Mouse (Mus musculus) cerebellum, adult 18-20 months (tissue): ENCODE results near the gene Itih3.

Experiments used
- DNase-seq, 2 experiments: peaks; one replicate each; pipeline ENCODE4 v3.0.0; 2021

The Itih3 gene

GRCm38 (mm10) chr14:30923375-30924105 lies at the start of gene Itih3:
Gene Itih3, minus strand, starts transcription at chr14:30923760.
- peak; percentile 11 to 30 for DNase-seq

GRCm38 (mm10) chr14:30960366-30960765 lies 36.8 kb upstream of the Itih3 start:
- DNase-seq, result no peak

- DNase-seq, result no peak
These were observed 35.5 kb upstream of the Itih3 start for GRCm38 (mm10) chr14:30959031-30959430.

- DNase-seq, result no peak
These were observed 35.0 kb upstream of the Itih3 start for GRCm38 (mm10) chr14:30958517-30958916.

GRCm38 (mm10) chr14:30951154-30951825 lies 27.7 kb upstream of the Itih3 start, which contains the start of gene Nek4:
Gene Nek4, plus strand, starts transcription at chr14:30951377.
- peak; percentile 97 for DNase-seq

GRCm38 (mm10) chr14:30949986-30950385 lies 26.4 kb upstream of the Itih3 start:
- DNase-seq, result no peak

GRCm38 (mm10) chr14:30944745-30945144 lies 21.2 kb upstream of the Itih3 start:
- DNase-seq, result no peak

- DNase-seq, result peak; percentile 31 to 44
These were observed 20.5 kb upstream of the Itih3 start for GRCm38 (mm10) chr14:30943860-30944674.

GRCm38 (mm10) chr14:30943038-30943437 lies 19.5 kb upstream of the Itih3 start, which contains the start of gene Itih1:
Gene Itih1, minus strand, starts transcription at chr14:30943289.
- DNase-seq, result no peak

- no peak for DNase-seq
These were observed 18.7 kb upstream of the Itih3 start for GRCm38 (mm10) chr14:30942254-30942653.

- DNase-seq, result no peak
These were observed 9.8 kb upstream of the Itih3 start for GRCm38 (mm10) chr14:30933351-30933750.

GRCm38 (mm10) chr14:30930386-30930785 lies 6.8 kb upstream of the Itih3 start:
- DNase-seq, result no peak

GRCm38 (mm10) chr14:30925492-30925891 lies 1.9 kb upstream of the Itih3 start:
- no peak for DNase-seq

- no peak for DNase-seq
These were observed 1.4 kb downstream of the Itih3 start for GRCm38 (mm10) chr14:30922053-30922670.

GRCm38 (mm10) chr14:30916516-30916915 lies 7.0 kb downstream of the Itih3 start:
- no peak for DNase-seq

GRCm38 (mm10) chr14:30913404-30913803 lies 10.2 kb downstream of the Itih3 start:
- no peak for DNase-seq

GRCm38 (mm10) chr14:30912641-30913040 lies 10.9 kb downstream of the Itih3 start:
- no peak for DNase-seq

- DNase-seq, result no peak
These were observed 12.4 kb downstream of the Itih3 start for GRCm38 (mm10) chr14:30911141-30911540.

GRCm38 (mm10) chr14:30907814-30908265 lies 15.7 kb downstream of the Itih3 start:
- no peak for DNase-seq

- no peak for DNase-seq
These were observed 17.6 kb downstream of the Itih3 start for GRCm38 (mm10) chr14:30906001-30906400.

- no peak for DNase-seq
These were observed 19.3 kb downstream of the Itih3 start for GRCm38 (mm10) chr14:30904307-30904706.

GRCm38 (mm10) chr14:30903036-30903435 lies 20.5 kb downstream of the Itih3 start:
- no peak for DNase-seq

- DNase-seq, result no peak
These were observed 20.9 kb downstream of the Itih3 start for GRCm38 (mm10) chr14:30902628-30903027.
